Mouse (Mus musculus) bone marrow macrophage, adult 2 months (primary cell): ENCODE measurements at regions not wholly inside any gene's neighbourhood (a gene's known extent, or its start where the extent isn't known, plus 50 kb on each side); places are given as distances from the start of the nearest gene placed in this dataset.

ENCODE experiments used
- H3K27ac ChIP-seq: 2 replicates; pipeline ENCODE4 v1.5.1; 2012; ENCODE audit warnings: low read depth, low read length; ENCODE audit not compliant: insufficient read depth
- H3K4me1 ChIP-seq: 2 replicates; pipeline ENCODE4 v1.6.1; 2012; ENCODE audit warnings: low read length; ENCODE audit not compliant: control insufficient read depth, insufficient read depth
- H3K4me3 ChIP-seq: 2 replicates; pipeline ENCODE4 v1.5.1; 2012; ENCODE audit warnings: mild to moderate bottlenecking, low read length, moderate library complexity; ENCODE audit not compliant: insufficient read depth
- CTCF ChIP-seq: IDR thresholded peaks from 2 replicates; pipeline ENCODE4 v1.5.1; 2012; ENCODE audit warnings: low read depth, mild to moderate bottlenecking, low read length, moderate library complexity
- POLR2A ChIP-seq: IDR thresholded peaks from 2 replicates; pipeline ENCODE4 v1.6.1; 2012; ENCODE audit warnings: mild to moderate bottlenecking, low read depth, low read length, borderline replicate concordance

DNA sequence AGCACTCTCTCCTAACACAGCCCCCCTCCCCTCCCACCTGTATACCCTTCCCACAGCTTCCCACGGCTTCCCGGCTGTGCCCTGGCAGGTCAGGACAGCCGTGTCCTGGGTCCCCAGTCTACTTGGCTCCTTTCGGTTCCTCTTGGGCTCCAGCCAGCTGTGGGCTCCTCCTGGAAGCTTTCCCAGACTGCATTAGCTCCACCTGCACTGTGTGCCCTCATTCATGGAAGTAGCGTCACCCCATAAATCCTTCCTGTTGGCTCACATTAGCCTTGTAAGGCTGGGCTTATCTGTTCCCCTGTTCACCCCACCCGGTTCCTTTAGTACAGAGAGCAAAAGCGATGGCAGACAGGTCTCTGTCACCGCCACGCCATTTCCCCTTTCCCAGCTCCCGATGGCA is 188.7 kb downstream of the Cdc5l start:
- TF ChIP-seq CTCF (no peak), POLR2A (no peak)
- Histone ChIP-seq H3K4me3 (no peak overlapping the region), H3K27ac (no peak overlapping the region), H3K4me1 (no peaks in the 10 kb centered on the region)

DNA sequence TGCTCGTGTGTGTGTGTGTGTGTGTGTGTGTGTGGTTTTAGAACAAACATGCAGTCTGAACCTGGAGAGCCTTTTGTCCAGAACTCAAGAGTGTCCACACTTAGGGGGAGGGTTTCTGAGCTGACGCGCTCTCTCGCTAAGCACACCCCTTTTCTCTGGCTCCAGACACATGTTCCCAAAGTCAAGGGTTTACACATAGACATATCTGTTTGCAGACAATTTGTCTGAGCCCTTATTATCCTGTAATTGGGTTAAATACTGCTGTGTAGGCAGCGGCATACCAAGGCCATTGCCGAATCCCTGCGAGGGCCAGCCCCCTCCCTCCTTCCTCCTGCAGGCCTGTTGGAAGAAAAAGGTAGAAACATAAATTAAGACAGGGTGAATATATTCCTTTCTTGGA is 190.4 kb downstream of the Cdc5l start:
- Histone ChIP-seq H3K4me3 (no peak overlapping the region), H3K4me1 (no peaks in the 10 kb centered on the region), H3K27ac (no peak overlapping the region)
- no peak for TF ChIP-seq CTCF
- TF ChIP-seq POLR2A: no peak

DNA sequence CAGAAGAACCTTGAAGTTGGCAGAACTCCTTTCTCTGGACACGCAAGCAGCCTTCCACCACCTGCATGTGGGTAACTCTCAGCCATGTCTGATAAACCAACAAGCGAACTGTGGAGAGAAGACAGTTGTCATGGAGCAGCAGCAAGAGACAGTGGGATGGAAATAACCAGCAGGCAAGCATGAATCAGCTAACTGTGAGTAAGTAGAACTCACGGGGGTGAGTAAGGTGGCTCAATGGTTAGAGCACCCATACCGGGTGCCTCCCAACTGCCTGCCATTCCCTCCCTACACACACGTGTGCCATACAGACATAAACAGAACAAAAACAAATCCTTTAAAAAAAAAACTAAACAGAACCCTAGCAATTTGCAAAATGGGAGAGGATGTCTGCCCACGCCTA is 191.5 kb downstream of the Cdc5l start:
- H3K27ac ChIP-seq: no peak overlapping the region

DNA sequence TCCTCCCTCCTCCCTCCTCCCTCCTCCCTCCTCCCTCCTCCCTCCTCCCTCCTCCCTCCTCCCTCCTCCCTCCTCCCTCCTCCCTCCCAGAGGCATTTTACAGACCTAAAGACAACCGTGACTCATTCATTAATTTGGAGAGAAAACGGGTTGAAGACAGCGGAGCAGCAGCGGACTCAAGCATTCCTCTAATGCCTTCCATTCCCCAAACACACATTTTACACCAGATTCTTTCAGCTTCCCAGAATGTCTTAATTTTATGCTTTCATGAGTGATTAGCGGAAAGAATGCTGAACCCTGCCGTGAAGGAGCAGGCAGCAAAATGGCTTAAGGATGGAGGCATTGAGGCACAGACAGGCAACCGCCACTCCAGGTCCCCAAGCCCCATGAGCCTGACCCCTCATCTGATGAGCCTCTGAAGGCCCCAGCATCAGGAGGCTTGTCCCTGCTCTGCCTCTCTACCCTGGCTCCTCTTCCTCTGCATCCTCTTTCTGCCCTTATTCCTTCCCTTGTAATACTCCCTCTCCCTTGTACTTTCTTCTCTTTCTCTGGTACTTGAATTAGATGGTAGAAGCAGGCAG is 192.5 kb downstream of the Cdc5l start:
- Histone ChIP-seq H3K4me1 (no peaks in the 10 kb centered on the region), H3K4me3 (no peak overlapping the region), H3K27ac (no peak overlapping the region)
- TF ChIP-seq POLR2A: no peak
- no peak for TF ChIP-seq CTCF

More for the DNA sequence above, 191.5 kb downstream of the Cdc5l start:
- Histone ChIP-seq H3K4me1 (no peaks in the 10 kb centered on the region), H3K4me3 (no peak overlapping the region)
- TF ChIP-seq CTCF: no peak
- no peak for TF ChIP-seq POLR2A

DNA sequence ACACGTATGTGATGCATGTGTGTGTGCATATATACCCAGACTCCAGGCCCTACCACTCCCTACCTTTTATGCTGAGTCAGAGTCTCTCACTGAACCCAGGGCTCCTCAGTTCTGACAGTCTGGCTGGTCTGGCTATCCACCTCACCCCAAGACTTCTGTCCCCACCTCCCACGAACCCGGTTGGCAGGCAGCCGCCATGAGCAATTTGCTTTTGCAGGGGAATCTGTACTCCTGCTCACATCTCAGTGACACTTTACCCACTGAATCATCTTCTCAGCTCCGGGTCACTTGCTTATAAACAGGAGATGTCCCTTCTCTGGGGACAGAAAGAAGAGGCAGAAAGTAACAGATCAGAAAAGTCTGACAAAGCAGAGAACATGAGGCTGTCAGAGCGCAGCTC is 193.0 kb downstream of the Cdc5l start:
- H3K4me1 ChIP-seq: no peaks in the 10 kb centered on the region
- H3K4me3 ChIP-seq: no peak overlapping the region
- no peak overlapping the region for H3K27ac ChIP-seq
- no peak for TF ChIP-seq POLR2A
- no peak for TF ChIP-seq CTCF

DNA sequence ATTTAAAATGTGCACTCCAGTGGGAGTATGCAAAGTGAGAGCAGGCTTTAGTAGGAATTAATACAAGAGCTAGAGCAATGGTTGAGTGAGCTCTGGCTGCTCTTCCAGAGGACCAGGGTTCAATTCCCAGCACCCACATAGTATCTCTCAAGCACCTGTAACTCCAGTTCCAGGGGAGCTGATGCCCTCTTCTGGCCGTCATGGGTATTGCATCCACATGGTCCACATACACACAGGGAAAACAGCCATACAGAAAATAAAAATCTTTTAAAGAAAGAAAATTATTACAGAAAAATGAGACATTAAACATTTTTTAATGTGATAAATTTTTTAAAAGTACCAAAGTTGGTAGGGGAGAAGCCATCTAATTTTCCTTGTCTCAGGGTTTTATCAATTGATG is 196.3 kb downstream of the Cdc5l start:
- Histone ChIP-seq H3K27ac (no peak overlapping the region), H3K4me3 (no peak overlapping the region), H3K4me1 (no peaks in the 10 kb centered on the region)
- TF ChIP-seq POLR2A (no peak), CTCF (no peak)

DNA sequence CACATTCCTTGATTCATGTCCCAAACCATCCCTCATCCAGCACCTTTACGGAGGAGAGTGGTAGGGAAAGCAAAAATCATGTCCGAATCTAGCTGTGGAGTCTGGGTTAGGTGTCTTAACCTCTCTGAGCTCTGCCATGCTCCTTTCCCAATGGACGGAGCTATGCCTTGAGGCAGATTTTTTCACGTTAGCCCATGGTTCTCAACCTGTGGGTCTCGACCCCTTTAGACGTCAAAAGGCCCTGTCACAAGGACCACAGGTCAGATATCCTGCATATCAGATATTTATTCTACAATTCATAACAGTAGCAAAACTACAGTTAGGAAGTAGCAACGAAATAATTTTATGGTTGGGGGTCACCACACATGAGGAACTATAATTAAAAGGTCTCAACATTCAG is 198.1 kb downstream of the Cdc5l start:
- no peak overlapping the region for H3K4me3 ChIP-seq
- no peaks in the 10 kb centered on the region for H3K4me1 ChIP-seq
- H3K27ac ChIP-seq: no peak overlapping the region
- TF ChIP-seq POLR2A: no peak
- no peak for TF ChIP-seq CTCF

DNA sequence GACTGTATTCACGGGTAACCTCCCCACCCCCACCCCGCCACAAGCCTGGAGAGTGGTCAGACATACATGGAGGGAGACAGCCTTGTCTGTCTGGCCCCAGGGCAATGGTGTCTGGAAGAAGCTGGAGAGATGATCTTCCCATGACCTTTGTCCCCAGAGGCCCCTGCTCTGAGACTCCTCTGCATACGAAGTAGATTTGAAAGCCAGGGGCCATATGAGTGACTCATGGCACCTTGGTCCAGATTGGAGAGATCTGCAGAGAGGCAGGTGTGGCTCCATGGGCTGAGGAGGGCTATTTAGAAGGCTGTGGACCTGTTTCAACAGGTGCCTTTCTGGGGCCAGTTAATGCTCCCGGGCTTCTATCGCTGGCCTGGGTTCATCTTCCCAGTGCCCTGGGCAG is 200.7 kb downstream of the Cdc5l start:
- H3K27ac ChIP-seq: no peak overlapping the region
- TF ChIP-seq CTCF (no peak), POLR2A (no peak)
- H3K4me3 ChIP-seq: no peak overlapping the region
- no peaks in the 10 kb centered on the region for H3K4me1 ChIP-seq

DNA sequence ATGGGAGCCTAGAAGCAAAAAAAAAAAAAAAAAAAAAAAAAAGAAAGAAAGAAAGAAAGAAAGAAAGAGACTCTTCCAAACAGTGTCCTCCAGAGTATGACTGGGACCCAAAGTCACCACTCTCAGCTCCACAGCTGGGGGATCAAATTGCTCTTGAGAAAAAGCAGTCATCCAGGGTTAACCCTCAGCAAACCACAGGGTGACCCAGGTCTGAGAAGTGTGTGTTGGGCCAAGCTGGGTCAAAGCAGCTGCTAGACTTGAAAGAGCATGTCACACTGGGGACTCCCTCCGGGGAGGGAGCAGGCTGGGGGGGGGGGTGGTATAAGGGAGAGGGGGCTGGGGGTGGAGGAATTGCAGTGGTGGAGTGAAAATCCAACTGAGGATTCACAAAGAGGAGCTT is 206.3 kb downstream of the Cdc5l start:
- TF ChIP-seq CTCF (no peak), POLR2A (no peak)
- Histone ChIP-seq H3K27ac (no peak overlapping the region), H3K4me1 (no peaks in the 10 kb centered on the region), H3K4me3 (no peak overlapping the region)

DNA sequence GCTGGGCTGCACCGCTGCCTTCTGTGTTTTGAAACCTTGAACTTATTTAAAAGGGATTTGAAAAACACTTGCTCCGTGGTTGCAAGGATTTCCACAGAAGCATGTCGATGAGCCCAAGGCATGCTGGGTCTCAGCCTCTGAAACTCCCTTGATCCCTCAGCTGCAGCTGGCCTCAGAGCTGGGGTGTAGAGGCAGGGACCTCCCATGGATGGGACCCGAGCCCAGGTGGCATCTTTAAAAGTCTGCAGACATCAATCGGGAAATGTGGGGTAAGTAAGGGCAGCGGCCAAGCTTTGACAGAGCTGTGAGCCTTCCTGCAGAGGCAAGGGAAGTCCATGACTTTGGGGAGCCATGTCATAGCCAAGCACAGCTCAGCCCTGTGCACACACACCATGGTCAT is 207.1 kb downstream of the Cdc5l start:
- Histone ChIP-seq H3K4me1 (no peaks in the 10 kb centered on the region), H3K27ac (no peak overlapping the region), H3K4me3 (no peak overlapping the region)
- TF ChIP-seq CTCF (no peak), POLR2A (no peak)

DNA sequence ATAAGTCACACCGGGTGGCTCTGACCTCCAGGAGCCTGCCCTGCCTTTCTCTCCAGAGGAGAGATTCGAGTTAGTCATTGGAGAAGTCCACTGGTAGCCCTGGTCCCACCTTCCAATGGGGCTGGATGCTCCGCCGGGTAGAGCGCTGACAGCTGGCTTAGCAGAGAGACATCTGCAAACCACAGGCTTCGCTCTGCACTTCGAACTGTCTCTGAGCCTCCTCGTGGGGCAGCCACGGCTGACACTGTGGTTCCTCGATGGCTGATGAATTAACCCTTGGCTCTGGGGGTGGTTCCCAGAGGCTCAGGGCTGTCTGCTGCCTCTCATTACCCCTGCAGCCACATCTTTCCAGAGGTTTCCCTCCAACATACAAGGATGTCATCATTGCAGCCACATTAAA is 211.9 kb downstream of the Cdc5l start:
- no peak overlapping the region for H3K27ac ChIP-seq
- H3K4me1 ChIP-seq: no peaks in the 10 kb centered on the region
- H3K4me3 ChIP-seq: no peak overlapping the region
- TF ChIP-seq CTCF (no peak), POLR2A (no peak)

DNA sequence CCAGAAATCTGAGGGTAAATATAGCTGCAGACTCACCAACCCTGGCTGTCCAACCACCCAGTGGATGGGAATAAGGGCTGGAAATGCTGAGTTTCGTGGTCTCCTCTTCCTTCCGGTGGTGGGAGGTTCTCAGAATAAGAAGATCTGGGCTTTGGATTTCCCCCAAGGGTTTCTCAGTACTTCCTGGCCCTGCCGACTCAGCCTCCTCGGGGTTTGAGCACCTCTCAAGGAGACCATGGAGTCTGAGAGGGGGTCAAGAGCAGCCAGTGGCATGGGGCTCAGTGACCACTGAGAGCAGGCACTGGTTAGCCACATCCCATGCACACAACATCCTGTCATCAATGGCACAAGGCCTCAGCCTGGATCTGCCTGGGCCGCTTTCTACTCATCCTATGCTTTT is 216.4 kb downstream of the Cdc5l start:
- Histone ChIP-seq H3K4me3 (no peak overlapping the region), H3K4me1 (no peaks in the 10 kb centered on the region), H3K27ac (no peak overlapping the region)
- TF ChIP-seq POLR2A (no peak), CTCF (no peak)
